Mouse (Mus musculus) kidney, adult 2 months (tissue): ENCODE measurements around the gene Nfia.

Experiments used
- CTCF ChIP-seq: fragments of 200-500 bp; conservative IDR thresholded peaks from 2 replicates; pipeline ENCODE4 v1.5.1; 2011; ENCODE audit warnings: low read depth, mild to moderate bottlenecking, control low read depth, low read length, moderate library complexity, mixed read lengths; ENCODE audit not compliant: insufficient read depth, insufficient read length
- POLR2A ChIP-seq: fragments of 200-500 bp; IDR thresholded peaks from one replicate; pipeline ENCODE4 v1.6.1; 2011; ENCODE audit warnings: low read depth, low read length, control low read depth

GRCm38 (mm10) chr4:97950341-97951071 lies 178.0 kb downstream of the Nfia start:
- TF ChIP-seq CTCF: no peak
- TF ChIP-seq POLR2A: no peak
